Mouse (Mus musculus): ENCODE measurements around the gene Ptcd3. TPM values are rescaled to one million over a fixed set of nuclear protein-coding genes. Genes with fewer than 3 reads are reported as not detected.
A peak's percentile ranks its signal among the peaks of the same experiment; 100 is the strongest.
"Not testable (repeated sequence)": the region's sequence is repeated elsewhere in the genome, so short reads cannot be mapped to it uniquely, and the experiment has no call there.

The Ptcd3 gene
- total and polyA plus RNA-seq, 3 experiments, result 6.2 to 198 (median 143) TPM

DNA sequence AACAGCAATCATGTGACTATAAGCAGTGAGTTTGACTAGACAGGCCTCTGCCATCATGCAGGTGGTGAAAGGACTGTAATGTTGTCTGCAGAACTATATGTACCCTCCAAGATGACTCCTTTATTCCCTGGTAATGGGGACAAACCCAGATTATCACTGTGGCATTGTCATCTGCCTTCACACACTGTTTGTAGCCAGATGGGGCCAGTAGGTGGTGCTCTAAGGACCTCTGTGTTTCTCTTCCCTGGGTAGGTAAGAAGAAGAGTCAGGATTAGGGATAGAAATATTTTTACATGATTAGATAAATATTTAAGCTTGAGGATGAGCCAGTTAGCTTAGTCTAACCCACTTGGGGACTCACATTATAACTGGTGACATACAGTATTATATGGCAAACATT lies 19.4 kb upstream of the Ptcd3 start:
- ATAC-seq (ENCODE audit: extremely low read depth, insufficient number of reproducible peaks, low FRiP score, poor library complexity, severe bottlenecking), result no peak
- Histone ChIP-seq H3K4me1 (ENCODE audit: insufficient read depth, low read depth, low read length) (no peaks in the 10 kb centered on the region), H3K36me3 (replicated peaks) (peaks cover 98% of the 10 kb centered on the region), H3K4me3 (ENCODE audit: low read depth, low read length) (no peak overlapping the region), H3K27me3 (ENCODE audit: insufficient read depth, low read length) (no peaks in the 10 kb centered on the region), H3K9me3 (replicated peaks) (no peaks in the 10 kb centered on the region)
- TF ChIP-seq CTCF (IDR thresholded peaks at IDR 0.05; ENCODE audit: low read depth, low read length) (peak; percentile 26; the same call in 1 of the 2 replicates), GATA2 (IDR thresholded peaks at IDR 0.05; ENCODE audit: borderline replicate concordance, low read depth, low read length) (no peak), GATA1 (IDR thresholded peaks at IDR 0.05; ENCODE audit: borderline replicate concordance, low read length) (no peak), POLR2AphosphoS5 (IDR thresholded peaks at IDR 0.05; ENCODE audit: insufficient replicate concordance, low read depth, low read length) (no peak), TAL1 (conservative IDR thresholded peaks at IDR 0.05; ENCODE audit: low read depth, low read length) (no peak)
- peak; percentile 11 for DNase-seq (ENCODE audit: low spot score)

GRCm38 (mm10) chr6:71925233-71925632 lies 16.7 kb upstream of the Ptcd3 start:
- not testable (repeated sequence) for H3K4me3 ChIP-seq (ENCODE audit: low read depth, low read length); H3K9me3 ChIP-seq (replicated peaks); H3K4me1 ChIP-seq (ENCODE audit: insufficient read depth, low read depth, low read length); ATAC-seq (ENCODE audit: extremely low read depth, insufficient number of reproducible peaks, low FRiP score, poor library complexity, severe bottlenecking); DNase-seq (ENCODE audit: low spot score); H3K27me3 ChIP-seq (ENCODE audit: insufficient read depth, low read length)
- peaks cover 98% of the 10 kb centered on the region for H3K36me3 ChIP-seq (replicated peaks)

DNA sequence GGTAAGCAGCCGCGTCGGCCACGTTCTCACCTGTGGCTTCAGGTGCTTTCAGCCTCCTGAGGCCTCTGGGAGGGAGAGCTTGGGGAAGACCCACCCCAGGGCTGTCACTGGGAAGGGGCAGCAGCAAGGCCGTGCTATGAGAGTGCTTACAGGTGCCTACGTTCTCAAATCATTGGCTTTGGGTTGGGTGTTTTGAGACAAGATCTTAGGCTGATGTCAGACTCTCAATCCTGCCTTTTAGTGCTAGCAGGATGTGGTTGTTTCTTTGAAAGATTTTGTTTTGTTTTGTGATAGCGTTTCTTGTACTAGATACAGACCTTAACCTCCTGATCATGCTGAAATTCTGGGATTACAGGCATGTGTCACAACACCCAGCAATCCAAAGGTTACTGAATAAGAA lies 12.2 kb upstream of the Ptcd3 start:
- H3K27me3 ChIP-seq (ENCODE audit: insufficient read depth, low read length), result no peaks in the 10 kb centered on the region
- TF ChIP-seq CTCF (IDR thresholded peaks at IDR 0.05; ENCODE audit: low read depth, low read length), result no peak
- TF ChIP-seq POLR2AphosphoS5 (IDR thresholded peaks at IDR 0.05; ENCODE audit: insufficient replicate concordance, low read depth, low read length), result no peak
- TF ChIP-seq TAL1 (conservative IDR thresholded peaks at IDR 0.05; ENCODE audit: low read depth, low read length), result no peak
- no peak for TF ChIP-seq GATA2 (IDR thresholded peaks at IDR 0.05; ENCODE audit: borderline replicate concordance, low read depth, low read length)
- no peak for TF ChIP-seq GATA1 (IDR thresholded peaks at IDR 0.05; ENCODE audit: borderline replicate concordance, low read length)
- ATAC-seq (ENCODE audit: extremely low read depth, insufficient number of reproducible peaks, low FRiP score, poor library complexity, severe bottlenecking) (no peak), DNase-seq (ENCODE audit: low spot score) (no peak)
- peaks cover 97% of the 10 kb centered on the region for H3K36me3 ChIP-seq (replicated peaks)
- no peaks in the 10 kb centered on the region for H3K4me1 ChIP-seq (ENCODE audit: insufficient read depth, low read depth, low read length)
- H3K9me3 ChIP-seq (replicated peaks), result no peaks in the 10 kb centered on the region
- no peak overlapping the region for H3K4me3 ChIP-seq (ENCODE audit: low read depth, low read length)

GRCm38 (mm10) chr6:71911686-71912450 lies 3.3 kb upstream of the Ptcd3 start:
- Histone ChIP-seq H3K4me1 (ENCODE audit: insufficient read depth, low read depth, low read length) (peaks cover 27% of the 10 kb centered on the region), H3K4me3 (ENCODE audit: low read depth, low read length) (no peak overlapping the region), H3K27me3 (ENCODE audit: insufficient read depth, low read length) (no peaks in the 10 kb centered on the region), H3K36me3 (replicated peaks) (peaks cover 63% of the 10 kb centered on the region), H3K9me3 (replicated peaks) (no peaks in the 10 kb centered on the region)
- ATAC-seq (ENCODE audit: extremely low read depth, insufficient number of reproducible peaks, low FRiP score, poor library complexity, severe bottlenecking) (no peak), DNase-seq (ENCODE audit: low spot score) (no peak)
- TF ChIP-seq CTCF (IDR thresholded peaks at IDR 0.05; ENCODE audit: low read depth, low read length) (no peak), GATA2 (IDR thresholded peaks at IDR 0.05; ENCODE audit: borderline replicate concordance, low read depth, low read length) (no peak), TAL1 (conservative IDR thresholded peaks at IDR 0.05; ENCODE audit: low read depth, low read length) (no peak), POLR2AphosphoS5 (IDR thresholded peaks at IDR 0.05; ENCODE audit: insufficient replicate concordance, low read depth, low read length) (no peak)

GRCm38 (mm10) chr6:71909840-71910239 lies 1.3 kb upstream of the Ptcd3 start:
- H3K4me3 ChIP-seq (ENCODE audit: low read depth, low read length), result peak overlapping the region; percentile 79
- no peaks in the 10 kb centered on the region for H3K27me3 ChIP-seq (ENCODE audit: insufficient read depth, low read length)
- DNase-seq (ENCODE audit: low spot score) (peak; percentile 10), ATAC-seq (ENCODE audit: extremely low read depth, insufficient number of reproducible peaks, low FRiP score, poor library complexity, severe bottlenecking) (no peak)
- TF ChIP-seq GATA1 (IDR thresholded peaks at IDR 0.05; ENCODE audit: borderline replicate concordance, low read length) (no peak), GATA2 (IDR thresholded peaks at IDR 0.05; ENCODE audit: borderline replicate concordance, low read depth, low read length) (no peak), TAL1 (conservative IDR thresholded peaks at IDR 0.05; ENCODE audit: low read depth, low read length) (no peak), POLR2AphosphoS5 (IDR thresholded peaks at IDR 0.05; ENCODE audit: insufficient replicate concordance, low read depth, low read length) (no peak), CTCF (IDR thresholded peaks at IDR 0.05; ENCODE audit: low read depth, low read length) (no peak)
- H3K4me1 ChIP-seq (ENCODE audit: insufficient read depth, low read depth, low read length), result peaks cover 41% of the 10 kb centered on the region
- peaks cover 62% of the 10 kb centered on the region for H3K36me3 ChIP-seq (replicated peaks)
- H3K9me3 ChIP-seq (replicated peaks), result no peaks in the 10 kb centered on the region

GRCm38 (mm10) chr6:71909384-71909783 lies 834 bp upstream of the Ptcd3 start:
- DNase-seq (ENCODE audit: low spot score), result no peak
- H3K9me3 ChIP-seq (replicated peaks), result no peaks in the 10 kb centered on the region
- H3K4me1 ChIP-seq (ENCODE audit: insufficient read depth, low read depth, low read length), result peaks cover 41% of the 10 kb centered on the region
- ATAC-seq (ENCODE audit: extremely low read depth, insufficient number of reproducible peaks, low FRiP score, poor library complexity, severe bottlenecking), result no peak
- peak overlapping the region; percentile 79 for H3K4me3 ChIP-seq (ENCODE audit: low read depth, low read length)
- peaks cover 63% of the 10 kb centered on the region for H3K36me3 ChIP-seq (replicated peaks)
- no peaks in the 10 kb centered on the region for H3K27me3 ChIP-seq (ENCODE audit: insufficient read depth, low read length)
- TF ChIP-seq POLR2AphosphoS5 (IDR thresholded peaks at IDR 0.05; ENCODE audit: insufficient replicate concordance, low read depth, low read length) (no peak), TAL1 (conservative IDR thresholded peaks at IDR 0.05; ENCODE audit: low read depth, low read length) (no peak), CTCF (IDR thresholded peaks at IDR 0.05; ENCODE audit: low read depth, low read length) (no peak), GATA1 (IDR thresholded peaks at IDR 0.05; ENCODE audit: borderline replicate concordance, low read length) (no peak), GATA2 (IDR thresholded peaks at IDR 0.05; ENCODE audit: borderline replicate concordance, low read depth, low read length) (no peak)

Data from G1E (cell line).